Mouse (Mus musculus) lung, postnatal 0 days (tissue): Measurements from ENCODE around the gene Zfp90. TPM values are rescaled to one million over a fixed set of nuclear protein-coding genes. Genes with fewer than 3 reads are reported as not detected.
A peak's percentile ranks its signal among the peaks of the same experiment; 100 is the strongest.

Experiments used
- ATAC-seq: fragments of 200-750 bp; cut with Nextera tagmentation; 2 replicates; pipeline ENCODE4 v1.8.0; 2017; ENCODE audit warnings: moderate library complexity
- DNase-seq: peaks from one replicate; pipeline ENCODE4 v3.0.0-alpha.2; 2016; ENCODE audit warnings: low spot score
- H3K27ac ChIP-seq: fragments of 300-500 bp; sonication (generic); 2 replicates; pipeline ENCODE4 v1.5.1; 2014; ENCODE audit warnings: antibody characterized with exemption, mild to moderate bottlenecking, low read length, mixed read lengths
- H3K27me3 ChIP-seq: fragments of 300-500 bp; sonication (generic); replicated peaks from 2 replicates; pipeline ENCODE4 v1.6.1; 2014; ENCODE audit warnings: low read length, mixed read lengths; ENCODE audit not compliant: insufficient read depth
- H3K36me3 ChIP-seq: fragments of 300-500 bp; sonication (generic); 2 replicates; pipeline ENCODE4 v1.6.1; 2014; ENCODE audit warnings: low read length, mixed read lengths; ENCODE audit not compliant: insufficient read depth
- H3K4me1 ChIP-seq: fragments of 300-500 bp; sonication (generic); 2 replicates; pipeline ENCODE4 v1.6.1; 2014; ENCODE audit warnings: antibody characterized with exemption, low read depth, low read length, mixed read lengths; ENCODE audit not compliant: insufficient read depth
- H3K4me2 ChIP-seq: fragments of 300-500 bp; sonication (generic); replicated peaks from 2 replicates; pipeline ENCODE4 v1.6.1; 2014; ENCODE audit warnings: low read depth, mild to moderate bottlenecking, low read length, moderate library complexity, mixed read lengths
- H3K4me3 ChIP-seq: fragments of 300-500 bp; sonication (generic); 2 replicates; pipeline ENCODE4 v1.5.1; 2014; ENCODE audit warnings: low read depth, low read length
- H3K9ac ChIP-seq: fragments of 300-500 bp; sonication (generic); replicated peaks from 2 replicates; pipeline ENCODE4 v1.6.1; 2014; ENCODE audit warnings: low read depth, mild to moderate bottlenecking
- H3K9me3 ChIP-seq: fragments of 300-500 bp; sonication (generic); 2 replicates; pipeline ENCODE4 v1.6.1; 2016; ENCODE audit warnings: low read length, mixed read lengths
- CTCF ChIP-seq: IDR thresholded peaks from 2 replicates; pipeline ENCODE4 v1.5.1; 2016; ENCODE audit warnings: antibody characterized with exemption, mild to moderate bottlenecking
- EP300 ChIP-seq: IDR thresholded peaks from 2 replicates; pipeline ENCODE4 v1.6.1; 2016; ENCODE audit warnings: antibody characterized with exemption, mild to moderate bottlenecking, control low read depth
- WGBS: fragments of 180-500 bp; shearing (Covaris S2); extraction: QIAGEN DNeasy Blood & Tissue Kit; methylation state at CpG from one replicate; pipeline ENCODE4 v1.1.7; 2014; 5-methylcytosine and 5-hydroxymethylcytosine counted together
- polyA plus RNA-seq: library from polyadenylated mRNA; unstranded; fragments of >200 nt; fragmentation: Nextera tagmentation; extraction: Ambion mirVana; gene quantifications from 2 replicates; pipeline ENCODE4 v1.2.1, GENCODE M21; 2015

Zfp90 gene
- polyA plus RNA-seq, 1 experiment from 2014 or later, result 9.9 TPM

DNA sequence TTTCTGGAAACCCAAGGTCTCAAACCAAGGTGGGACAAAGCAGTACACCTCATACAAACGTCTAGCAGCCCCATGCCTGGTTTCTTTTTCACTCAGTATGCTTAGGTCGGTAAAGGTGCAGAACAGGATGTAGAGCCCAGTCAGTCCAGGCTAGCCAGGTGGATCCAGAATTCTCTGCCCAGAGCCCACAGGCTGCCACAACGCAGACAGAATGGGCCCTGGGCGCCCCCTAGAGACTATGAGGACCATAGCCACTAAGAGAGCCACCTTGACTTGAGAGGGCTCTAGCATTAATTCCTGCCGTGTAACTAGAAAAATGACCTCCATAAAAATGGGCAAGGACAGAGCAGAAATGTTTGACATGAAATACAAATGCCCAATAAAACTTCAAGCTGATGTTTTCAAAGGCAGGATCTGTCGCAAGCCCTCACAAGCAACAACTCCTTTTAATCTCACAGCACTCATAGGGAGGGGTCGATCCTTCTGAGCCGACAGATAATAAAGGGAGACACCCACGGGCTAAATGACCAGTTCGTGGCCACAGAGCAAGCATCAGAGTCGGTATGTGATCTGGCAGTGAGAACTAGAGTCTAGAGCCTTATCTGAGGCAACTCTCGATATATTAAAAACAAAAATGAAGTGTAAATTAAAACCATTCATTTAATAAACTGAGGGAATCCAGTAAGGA lies 11.7 kb upstream of the Zfp90 start:
- no peaks in the 10 kb centered on the region for H3K9me3 ChIP-seq
- 31% methylated on average over 12 of the region's 12 CpGs for WGBS
- TF ChIP-seq EP300 (no peak), CTCF (peak; percentile 81)
- H3K36me3 ChIP-seq, result no peaks in the 10 kb centered on the region
- H3K4me3 ChIP-seq, result no peak overlapping the region
- ATAC-seq (peak; percentile 61), DNase-seq (peak; percentile 69)
- H3K27me3 ChIP-seq, result no peaks in the 10 kb centered on the region
- no peak overlapping the region for H3K4me2 ChIP-seq
- no peak overlapping the region for H3K27ac ChIP-seq
- no peak overlapping the region for H3K9ac ChIP-seq
- peaks cover 5% of the 10 kb centered on the region for H3K4me1 ChIP-seq

DNA sequence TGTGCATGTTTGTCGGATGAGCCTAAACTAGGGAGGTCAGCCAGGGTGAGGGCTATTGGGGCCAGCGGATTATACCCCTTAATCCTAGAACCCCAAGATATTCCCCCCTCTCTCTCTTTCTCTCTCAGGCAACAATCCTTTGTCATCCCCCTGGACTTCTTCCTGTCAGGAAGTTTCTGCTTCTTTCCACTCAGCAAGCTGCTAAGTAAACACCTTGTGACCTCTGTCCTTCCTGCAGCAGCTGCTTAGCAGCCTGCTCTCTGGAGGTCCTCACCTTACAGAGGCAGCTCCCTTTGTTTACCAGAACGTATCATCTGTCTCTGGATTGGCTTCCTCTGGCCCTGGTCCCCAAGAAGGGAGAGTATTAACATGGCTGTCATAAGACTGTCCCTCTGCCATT lies 10.3 kb upstream of the Zfp90 start:
- H3K27me3 ChIP-seq, result no peaks in the 10 kb centered on the region
- H3K27ac ChIP-seq, result no peak overlapping the region
- no peak overlapping the region for H3K9ac ChIP-seq
- ATAC-seq, result no peak
- no peak overlapping the region for H3K4me3 ChIP-seq
- 23% methylated on average over 3 of the region's 3 CpGs for WGBS
- TF ChIP-seq CTCF, result no peak
- TF ChIP-seq EP300, result no peak
- peaks cover 4% of the 10 kb centered on the region for H3K4me1 ChIP-seq
- no peak for DNase-seq
- H3K9me3 ChIP-seq, result no peaks in the 10 kb centered on the region
- H3K36me3 ChIP-seq, result no peaks in the 10 kb centered on the region
- no peak overlapping the region for H3K4me2 ChIP-seq

- Histone ChIP-seq H3K9ac (no peak overlapping the region), H3K4me2 (no peak overlapping the region), H3K4me3 (no peak overlapping the region), H3K27me3 (no peaks in the 10 kb centered on the region), H3K36me3 (no peaks in the 10 kb centered on the region), H3K9me3 (no peaks in the 10 kb centered on the region), H3K27ac (no peak overlapping the region), H3K4me1 (no peaks in the 10 kb centered on the region; the same call in 1 of the 2 replicates)
- 50% methylated on average over 16 of the region's 16 CpGs for whole genome bisulfite sequencing
- no peak for ATAC-seq
- DNase-seq, result peak; percentile 11
- TF ChIP-seq CTCF, result no peak
- no peak for TF ChIP-seq EP300
Measured at GRCm38 (mm10) chr8:106405810-106406209, 9.3 kb upstream of the Zfp90 start.

- WGBS, result 52% methylated on average over 7 of the region's 7 CpGs
- H3K27me3 ChIP-seq, result no peaks in the 10 kb centered on the region
Measured at GRCm38 (mm10) chr8:106410055-106410454, 5.1 kb upstream of the Zfp90 start.

DNA sequence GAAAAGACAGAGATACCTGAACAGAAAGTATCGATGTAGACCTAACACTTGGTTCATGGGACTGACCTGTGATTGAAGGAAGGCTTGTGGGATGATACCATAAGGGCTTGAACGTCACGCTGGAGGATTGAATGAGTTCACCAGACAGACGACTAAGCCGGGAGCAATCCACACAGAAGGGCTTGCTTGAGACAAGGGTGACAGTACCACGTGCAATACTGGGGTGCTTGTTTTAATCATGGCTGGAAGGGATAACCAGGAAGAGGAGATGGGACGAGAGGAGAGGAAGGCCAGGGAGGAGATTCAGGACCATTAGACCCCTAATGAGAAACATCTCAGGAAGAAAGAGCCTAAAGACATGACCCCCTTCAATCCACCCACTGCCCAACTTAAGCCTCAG lies 4.6 kb upstream of the Zfp90 start:
- 69% methylated on average over 7 of the region's 7 CpGs for WGBS
- no peak for DNase-seq

More at GRCm38 (mm10) chr8:106410055-106410454, 5.1 kb upstream of the Zfp90 start:
- no peaks in the 10 kb centered on the region; the same call in 1 of the 2 replicates for H3K4me1 ChIP-seq
- ATAC-seq, result no peak
- no peak overlapping the region for H3K4me3 ChIP-seq
- no peak overlapping the region for H3K9ac ChIP-seq
- no peaks in the 10 kb centered on the region for H3K36me3 ChIP-seq
- H3K4me2 ChIP-seq, result no peak overlapping the region
- H3K9me3 ChIP-seq, result no peaks in the 10 kb centered on the region
- H3K27ac ChIP-seq, result no peak overlapping the region
- TF ChIP-seq CTCF (no peak), EP300 (no peak)
- no peak for DNase-seq

DNA sequence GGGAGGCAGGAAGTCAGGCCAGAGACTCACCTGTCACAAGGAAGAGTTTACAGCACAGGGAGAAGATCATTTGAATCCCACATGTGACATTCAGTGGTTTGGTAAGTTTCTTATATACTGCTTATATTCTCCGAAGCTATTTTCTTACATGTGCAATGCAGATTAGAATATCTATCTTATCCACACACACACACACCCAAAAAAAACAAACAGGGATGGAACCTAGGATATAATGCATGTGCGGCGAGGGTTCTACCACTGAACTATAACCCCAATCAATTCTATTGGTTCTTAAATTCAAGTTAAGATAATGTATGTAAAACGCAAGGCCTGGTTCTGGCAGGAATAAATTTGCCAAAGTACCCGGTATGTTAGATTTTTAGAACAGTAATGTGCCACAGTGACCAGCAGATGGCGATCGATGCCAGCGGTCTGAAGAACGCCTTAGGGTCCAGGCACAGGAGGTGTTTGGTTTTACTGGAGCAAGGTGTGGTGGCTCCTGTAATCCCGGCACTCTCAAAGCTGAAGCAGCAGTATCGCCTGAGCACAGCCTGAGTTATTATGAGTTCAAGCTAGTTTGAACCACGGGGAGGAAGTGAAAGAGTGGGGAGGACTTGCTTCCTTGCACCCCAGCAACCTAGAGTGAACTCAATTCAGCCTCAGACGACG lies 3.2 kb upstream of the Zfp90 start:
- TF ChIP-seq CTCF, result peak; percentile 91
- no peak for TF ChIP-seq EP300
- H3K4me2 ChIP-seq, result no peak overlapping the region
- H3K9ac ChIP-seq, result no peak overlapping the region
- H3K36me3 ChIP-seq, result no peaks in the 10 kb centered on the region
- no peaks in the 10 kb centered on the region for H3K9me3 ChIP-seq
- DNase-seq (peak; percentile 76), ATAC-seq (no peak)
- 18% methylated on average over 14 of the region's 14 CpGs for WGBS
- no peak overlapping the region for H3K27ac ChIP-seq
- no peak overlapping the region for H3K4me3 ChIP-seq
- no peaks in the 10 kb centered on the region for H3K4me1 ChIP-seq
- no peaks in the 10 kb centered on the region for H3K27me3 ChIP-seq

More for the DNA sequence above, 4.6 kb upstream of the Zfp90 start:
- H3K9me3 ChIP-seq, result no peaks in the 10 kb centered on the region
- no peaks in the 10 kb centered on the region for H3K27me3 ChIP-seq
- ATAC-seq, result no peak
- H3K4me3 ChIP-seq, result no peak overlapping the region
- H3K4me2 ChIP-seq, result no peak overlapping the region
- no peak overlapping the region for H3K9ac ChIP-seq
- TF ChIP-seq EP300 (no peak), CTCF (no peak)
- H3K27ac ChIP-seq, result no peak overlapping the region
- H3K36me3 ChIP-seq, result no peaks in the 10 kb centered on the region
- no peaks in the 10 kb centered on the region; the same call in 1 of the 2 replicates for H3K4me1 ChIP-seq
